Mouse (Mus musculus): ENCODE data around the gene Prph2. TPM values are rescaled to one million over a fixed set of nuclear protein-coding genes. Genes with fewer than 3 reads are reported as not detected.

Gene Prph2
- polyA plus RNA-seq, 1 experiment from 2014 or later: not detected

DNA sequence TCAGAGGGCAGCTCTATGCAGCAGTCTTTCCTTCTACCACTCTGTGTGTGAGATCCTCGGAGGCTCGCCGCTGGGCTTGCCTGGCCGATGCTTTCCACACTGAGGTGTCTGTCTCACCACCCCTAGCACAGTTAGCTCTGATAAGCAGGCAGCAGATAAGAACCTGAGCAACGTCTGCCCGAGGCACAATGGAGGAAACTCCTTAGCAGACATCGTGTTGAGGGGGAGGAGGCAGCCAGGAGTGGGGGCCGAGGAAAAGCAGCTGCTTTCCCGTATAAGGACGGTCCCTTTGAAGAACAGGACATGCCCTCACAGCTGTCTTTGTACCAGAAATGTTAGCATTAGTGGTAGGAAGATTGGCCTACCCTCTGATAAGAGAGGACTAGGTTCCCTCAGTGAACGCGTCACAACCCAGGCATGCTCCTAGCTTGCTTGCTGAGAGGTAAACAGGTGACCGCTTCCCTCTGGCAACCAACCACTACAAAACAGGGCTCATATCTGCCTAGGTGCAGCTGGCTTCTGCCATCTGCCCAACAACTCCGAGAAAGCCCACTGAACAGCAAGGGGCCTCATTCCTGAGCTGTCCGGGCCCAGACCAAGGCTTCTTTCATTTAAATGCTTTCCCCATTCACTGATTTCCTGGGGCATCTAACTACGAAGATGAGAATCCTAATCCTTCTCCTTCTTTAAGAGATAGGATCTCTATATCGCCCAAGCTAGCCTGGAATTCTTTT lies 24.2 kb upstream of the Prph2 start:
- H3K4me2 ChIP-seq (ENCODE audit: low read depth, low read length): no peak overlapping the region
- DNase-seq (ENCODE audit: low spot score): no peak
- ATAC-seq (ENCODE audit: low read depth): no peak
- H3K4me3 ChIP-seq (ENCODE audit: low read depth, low read length): no peak overlapping the region
- no peak overlapping the region for H3K27ac ChIP-seq (replicated peaks; ENCODE audit: low read depth, low read length)
- H3K9me3 ChIP-seq (ENCODE audit: control insufficient read depth, low read length): no peaks in the 10 kb centered on the region
- no peak overlapping the region for H3K9ac ChIP-seq (ENCODE audit: low read depth, low read length)
- no peaks in the 10 kb centered on the region for H3K36me3 ChIP-seq (ENCODE audit: control insufficient read depth, insufficient read depth, low read length)
- no peaks in the 10 kb centered on the region for H3K27me3 ChIP-seq (replicated peaks; ENCODE audit: control insufficient read depth, insufficient read depth, low read length)
- 55% methylated on average over 17 of the region's 17 CpGs for WGBS
- no peaks in the 10 kb centered on the region for H3K4me1 ChIP-seq (ENCODE audit: control insufficient read depth, insufficient read depth, low read length)

DNA sequence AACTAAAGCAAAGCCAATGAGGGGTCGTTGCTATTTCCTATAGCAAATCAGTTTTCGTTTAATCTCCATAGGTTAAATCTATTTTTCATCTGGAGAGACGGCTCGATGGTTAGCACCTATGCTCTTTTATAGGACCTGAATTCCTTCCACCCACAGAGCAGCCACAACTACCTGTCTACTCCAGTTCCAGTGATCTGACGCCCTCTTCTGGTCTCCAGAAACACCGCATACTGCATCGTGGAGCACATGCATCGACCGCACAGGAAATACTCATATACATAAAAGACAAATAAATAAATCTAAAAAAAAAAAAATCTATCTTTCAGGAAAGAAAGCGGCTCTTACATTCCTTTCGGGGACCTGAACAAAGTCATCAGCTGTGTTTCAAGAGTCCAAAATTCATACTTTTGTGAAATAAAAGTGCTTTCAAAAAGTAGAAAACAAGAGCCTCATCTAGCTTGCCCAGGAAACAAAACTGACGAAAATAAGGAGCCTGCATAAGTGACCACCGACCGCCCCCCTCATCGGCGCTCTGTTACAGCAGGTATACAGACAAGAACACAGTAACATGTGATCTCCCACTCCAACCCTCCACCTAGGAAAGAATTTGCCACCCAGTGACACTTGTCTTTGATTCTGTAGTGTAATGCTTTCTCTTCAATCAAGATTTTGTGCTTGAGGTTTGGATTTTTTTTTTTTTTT lies 21.6 kb upstream of the Prph2 start:
- WGBS: 32% methylated on average over 16 of the region's 16 CpGs
- peaks cover 14% of the 10 kb centered on the region for H3K36me3 ChIP-seq (ENCODE audit: control insufficient read depth, insufficient read depth, low read length)
- H3K27me3 ChIP-seq (replicated peaks; ENCODE audit: control insufficient read depth, insufficient read depth, low read length): no peaks in the 10 kb centered on the region
- peaks cover 19% of the 10 kb centered on the region for H3K4me1 ChIP-seq (ENCODE audit: control insufficient read depth, insufficient read depth, low read length)
- peak overlapping the region; percentile 81 for H3K9ac ChIP-seq (ENCODE audit: low read depth, low read length)
- no peaks in the 10 kb centered on the region for H3K9me3 ChIP-seq (ENCODE audit: control insufficient read depth, low read length)
- H3K27ac ChIP-seq (replicated peaks; ENCODE audit: low read depth, low read length): peak overlapping the region; percentile 99
- ATAC-seq (ENCODE audit: low read depth) (no peak), DNase-seq (ENCODE audit: low spot score) (peak; percentile 68)
- peak overlapping the region; percentile 88 for H3K4me2 ChIP-seq (ENCODE audit: low read depth, low read length)
- peak overlapping the region; percentile 95 for H3K4me3 ChIP-seq (ENCODE audit: low read depth, low read length)

DNA sequence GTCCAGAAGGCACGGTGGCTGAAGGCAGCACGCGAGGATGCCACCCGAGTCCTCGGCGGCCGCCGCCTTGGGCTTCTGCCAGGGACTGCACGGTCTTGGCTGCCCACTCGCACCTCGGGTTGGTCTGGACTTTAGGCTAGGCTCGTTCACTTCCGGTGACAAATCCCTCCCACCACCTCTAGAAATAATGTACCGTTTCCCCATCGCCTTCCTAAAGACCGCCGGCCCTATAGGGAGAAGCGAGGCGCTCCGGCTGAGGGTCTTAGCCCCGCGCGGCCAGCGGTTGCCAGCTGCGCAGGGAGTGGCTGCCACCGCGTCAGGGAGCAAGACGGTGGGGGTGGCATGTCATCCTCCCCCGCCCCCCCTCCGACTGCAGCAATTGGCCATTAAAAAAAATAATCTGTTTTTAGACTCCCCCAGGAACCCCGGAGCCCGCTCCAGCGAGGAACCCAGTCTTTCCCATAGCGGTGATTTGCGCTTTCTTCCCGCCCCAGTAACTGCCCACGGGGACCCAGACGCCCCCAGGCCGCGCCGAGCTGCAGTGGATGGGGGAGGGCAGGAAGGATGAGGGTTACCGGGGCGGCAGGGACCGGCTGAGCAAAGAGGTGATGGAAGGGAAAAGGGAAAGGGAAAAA lies 20.7 kb upstream of the Prph2 start:
- DNase-seq (ENCODE audit: low spot score): peak; percentile 87
- H3K9me3 ChIP-seq (ENCODE audit: control insufficient read depth, low read length): no peaks in the 10 kb centered on the region
- peak; percentile 47 for ATAC-seq (ENCODE audit: low read depth)
- peaks cover 19% of the 10 kb centered on the region for H3K4me1 ChIP-seq (ENCODE audit: control insufficient read depth, insufficient read depth, low read length)
- H3K4me3 ChIP-seq (ENCODE audit: low read depth, low read length): peak overlapping the region; percentile 95
- H3K4me2 ChIP-seq (ENCODE audit: low read depth, low read length): peak overlapping the region; percentile 88
- under 1% methylated on average over 36 of the region's 44 CpGs for WGBS
- H3K36me3 ChIP-seq (ENCODE audit: control insufficient read depth, insufficient read depth, low read length): peaks cover 17% of the 10 kb centered on the region
- H3K9ac ChIP-seq (ENCODE audit: low read depth, low read length): peak overlapping the region; percentile 81
- peak overlapping the region; percentile 99 for H3K27ac ChIP-seq (replicated peaks; ENCODE audit: low read depth, low read length)
- no peaks in the 10 kb centered on the region for H3K27me3 ChIP-seq (replicated peaks; ENCODE audit: control insufficient read depth, insufficient read depth, low read length)

DNA sequence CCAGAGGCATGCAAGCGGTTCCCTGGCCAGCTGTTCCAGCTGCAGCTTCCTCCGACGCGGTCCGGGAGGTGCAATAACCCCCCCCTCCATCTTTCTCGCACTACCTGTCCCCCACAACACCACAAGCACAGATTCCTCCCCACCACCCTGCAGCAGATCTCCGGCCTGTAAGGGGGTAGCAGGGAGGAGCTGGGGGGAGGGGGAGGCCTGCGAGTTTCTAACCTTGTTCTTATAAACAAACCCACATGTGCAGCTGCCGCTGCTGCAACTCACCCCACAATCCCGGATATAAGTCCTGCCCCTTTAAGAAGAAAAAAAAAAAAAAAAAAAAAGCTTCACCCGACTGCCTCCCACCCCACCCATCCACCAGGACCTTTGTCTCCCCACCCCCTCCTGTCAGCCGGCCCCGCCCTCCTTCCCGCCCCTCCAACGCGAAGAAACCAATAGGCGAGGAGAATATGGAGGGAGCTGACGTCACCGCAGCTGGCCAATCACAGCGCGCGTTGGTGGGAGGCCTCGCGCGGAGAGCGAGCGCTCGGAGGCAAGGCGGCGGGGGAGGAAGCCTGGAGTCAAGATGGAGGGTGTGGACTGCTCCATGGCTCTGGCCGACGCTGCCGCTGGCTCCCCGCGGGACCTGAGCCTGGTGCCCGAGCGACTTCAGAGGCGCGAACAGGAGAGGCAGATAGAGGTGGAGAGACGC lies 20.0 kb upstream of the Prph2 start, which contains the start of gene Tbcc:
TSS of gene Tbcc (plus strand) at position 569 of the 700 bp plus-strand sequence.
- peak; percentile 98 for DNase-seq (ENCODE audit: low spot score)
- WGBS: under 1% methylated on average over 29 of the region's 40 CpGs
- peak; percentile 93 for ATAC-seq (ENCODE audit: low read depth)
- Histone ChIP-seq H3K4me1 (ENCODE audit: control insufficient read depth, insufficient read depth, low read length) (peaks cover 19% of the 10 kb centered on the region), H3K27me3 (replicated peaks; ENCODE audit: control insufficient read depth, insufficient read depth, low read length) (no peaks in the 10 kb centered on the region), H3K9me3 (ENCODE audit: control insufficient read depth, low read length) (no peaks in the 10 kb centered on the region), H3K4me3 (ENCODE audit: low read depth, low read length) (peak within 1 kb of the TSS; percentile 95), H3K4me2 (ENCODE audit: low read depth, low read length) (peak within 1 kb of the TSS; percentile 88), H3K27ac (replicated peaks; ENCODE audit: low read depth, low read length) (peak within 1 kb of the TSS; percentile 99), H3K36me3 (ENCODE audit: control insufficient read depth, insufficient read depth, low read length) (peaks cover 17% of the 10 kb centered on the region), H3K9ac (ENCODE audit: low read depth, low read length) (peak within 1 kb of the TSS; percentile 89)

DNA sequence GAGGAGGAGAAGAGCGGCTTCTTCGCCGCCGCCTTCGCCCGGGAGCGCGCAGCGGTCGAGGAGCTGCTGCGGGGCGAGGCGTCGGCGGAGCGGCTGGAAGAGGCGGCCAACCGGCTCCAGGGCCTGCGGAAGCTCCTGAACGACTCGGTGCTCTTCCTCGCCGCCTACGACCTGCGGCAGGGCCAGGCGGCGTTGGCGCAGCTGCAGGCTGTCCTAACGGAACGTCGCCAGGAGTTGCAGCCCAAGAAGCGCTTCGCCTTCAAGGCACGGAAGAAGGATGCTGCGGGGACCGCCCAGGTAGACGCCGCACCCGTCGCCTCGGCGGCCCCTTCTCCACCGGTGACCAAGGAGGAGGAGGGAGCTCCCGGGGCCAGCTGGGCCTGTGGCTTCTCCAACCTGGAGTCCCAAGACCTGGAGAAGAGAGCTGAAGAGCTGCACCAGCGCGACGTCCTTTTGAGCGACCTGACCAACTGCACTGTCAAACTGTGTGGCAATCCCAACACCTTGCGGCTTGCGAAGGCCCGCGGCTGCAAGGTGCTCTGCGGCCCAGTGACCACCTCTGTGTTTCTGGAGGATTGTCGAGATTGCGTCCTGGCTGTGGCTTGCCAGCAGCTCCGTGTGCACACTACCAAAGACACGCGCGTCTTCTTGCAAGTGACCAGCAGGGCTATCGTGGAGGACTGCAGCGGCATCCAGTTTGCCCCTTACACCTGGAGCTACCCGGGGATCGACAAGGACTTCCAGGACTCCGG lies 19.2 kb upstream of the Prph2 start:
- H3K9me3 ChIP-seq (ENCODE audit: control insufficient read depth, low read length): no peaks in the 10 kb centered on the region

DNA sequence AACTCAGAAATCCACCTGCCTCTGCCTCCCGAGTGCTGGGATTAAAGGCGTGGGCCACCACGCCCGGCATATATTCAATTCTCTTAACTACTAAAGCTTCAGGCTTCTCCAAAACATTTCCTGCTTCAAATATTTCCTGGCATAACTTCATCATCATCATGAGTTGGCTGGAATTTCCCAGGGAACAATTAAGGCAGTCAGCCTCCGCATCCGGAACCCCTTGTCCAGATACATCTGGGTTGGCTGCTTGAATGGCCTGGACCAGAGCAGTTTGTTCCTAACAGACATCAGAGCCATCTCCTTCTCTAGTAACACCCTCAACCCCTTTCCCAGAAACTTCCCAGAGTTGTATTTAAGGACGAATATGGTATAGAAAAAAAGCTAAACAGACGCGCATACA lies 14.8 kb upstream of the Prph2 start:
- DNase-seq (ENCODE audit: low spot score) (no peak), ATAC-seq (ENCODE audit: low read depth) (no peak)
- Histone ChIP-seq H3K9ac (ENCODE audit: low read depth, low read length) (no peak overlapping the region), H3K9me3 (ENCODE audit: control insufficient read depth, low read length) (no peaks in the 10 kb centered on the region), H3K36me3 (ENCODE audit: control insufficient read depth, insufficient read depth, low read length) (peaks cover 17% of the 10 kb centered on the region), H3K4me1 (ENCODE audit: control insufficient read depth, insufficient read depth, low read length) (peaks cover 19% of the 10 kb centered on the region), H3K4me2 (ENCODE audit: low read depth, low read length) (no peak overlapping the region), H3K27ac (replicated peaks; ENCODE audit: low read depth, low read length) (no peak overlapping the region), H3K4me3 (ENCODE audit: low read depth, low read length) (no peak overlapping the region), H3K27me3 (replicated peaks; ENCODE audit: control insufficient read depth, insufficient read depth, low read length) (no peaks in the 10 kb centered on the region)
- 88% methylated on average over 9 of the region's 9 CpGs for WGBS

More for the DNA sequence above, 19.2 kb upstream of the Prph2 start:
- DNase-seq (ENCODE audit: low spot score): no peak
- Histone ChIP-seq H3K27ac (replicated peaks; ENCODE audit: low read depth, low read length) (peak overlapping the region; percentile 87), H3K9ac (ENCODE audit: low read depth, low read length) (peak overlapping the region; percentile 89), H3K27me3 (replicated peaks; ENCODE audit: control insufficient read depth, insufficient read depth, low read length) (no peaks in the 10 kb centered on the region), H3K36me3 (ENCODE audit: control insufficient read depth, insufficient read depth, low read length) (peaks cover 17% of the 10 kb centered on the region), H3K4me2 (ENCODE audit: low read depth, low read length) (peak overlapping the region; percentile 88), H3K4me3 (ENCODE audit: low read depth, low read length) (peak overlapping the region; percentile 95), H3K4me1 (ENCODE audit: control insufficient read depth, insufficient read depth, low read length) (peaks cover 19% of the 10 kb centered on the region)
- WGBS: 4% methylated on average over 37 of the region's 64 CpGs
- peak; percentile 26 for ATAC-seq (ENCODE audit: low read depth)

DNA sequence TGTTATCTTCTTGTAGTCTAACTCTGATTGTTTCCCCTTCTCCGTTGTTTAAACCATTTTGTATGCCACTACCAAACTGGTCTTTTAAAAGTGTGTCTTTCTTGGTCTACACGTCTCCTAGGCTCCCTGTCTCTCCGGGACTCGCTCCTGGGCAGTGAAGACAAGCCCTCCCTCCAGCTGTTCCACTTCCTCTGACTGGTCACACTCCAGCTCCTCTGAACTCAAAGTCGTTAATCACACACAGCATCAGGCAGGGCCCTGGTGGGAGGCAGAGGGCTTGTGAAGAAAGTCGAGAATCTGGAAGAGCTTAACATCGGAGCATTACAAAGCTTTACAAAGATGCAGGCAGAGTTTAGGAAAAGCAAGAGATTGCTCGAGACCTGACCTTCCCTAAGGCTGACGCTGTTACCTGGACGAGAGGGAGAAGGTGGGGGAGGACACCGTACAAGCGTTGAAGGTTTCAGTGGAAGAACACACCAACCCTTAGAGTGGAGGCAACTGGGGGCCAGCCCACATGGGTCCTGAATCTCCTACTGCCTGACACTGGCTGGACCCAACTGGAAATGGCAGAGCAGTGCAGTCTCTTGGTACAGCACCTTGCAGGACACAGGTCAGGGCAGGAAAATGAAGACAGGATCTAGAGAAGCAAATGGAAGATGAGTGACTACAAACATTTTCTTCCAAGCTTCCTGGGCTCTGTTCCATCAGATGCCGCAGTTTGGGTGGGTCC lies 12.9 kb upstream of the Prph2 start:
- peaks cover 8% of the 10 kb centered on the region for H3K4me1 ChIP-seq (ENCODE audit: control insufficient read depth, insufficient read depth, low read length)
- H3K27me3 ChIP-seq (replicated peaks; ENCODE audit: control insufficient read depth, insufficient read depth, low read length): no peaks in the 10 kb centered on the region
- no peak overlapping the region for H3K9ac ChIP-seq (ENCODE audit: low read depth, low read length)
- 40% methylated on average over 13 of the region's 13 CpGs for WGBS
- no peak overlapping the region for H3K4me3 ChIP-seq (ENCODE audit: low read depth, low read length)
- no peak overlapping the region for H3K4me2 ChIP-seq (ENCODE audit: low read depth, low read length)
- no peak for DNase-seq (ENCODE audit: low spot score)
- H3K27ac ChIP-seq (replicated peaks; ENCODE audit: low read depth, low read length): no peak overlapping the region
- ATAC-seq (ENCODE audit: low read depth): no peak
- peaks cover 11% of the 10 kb centered on the region for H3K36me3 ChIP-seq (ENCODE audit: control insufficient read depth, insufficient read depth, low read length)
- no peaks in the 10 kb centered on the region for H3K9me3 ChIP-seq (ENCODE audit: control insufficient read depth, low read length)

Data from embryonic facial prominence, embryonic 14.5 days (tissue).